Mouse (Mus musculus) heart, embryonic 14.5 days (tissue): ENCODE results near the gene Ano2. TPM values are rescaled to one million over a fixed set of nuclear protein-coding genes. Genes with fewer than 3 reads are reported as not detected.

ENCODE experiments used
- ATAC-seq: fragments of 200-750 bp; cut with Nextera tagmentation; 2 replicates; pipeline ENCODE4 v1.8.0; 2017; ENCODE audit warnings: low read depth, moderate TSS enrichment; ENCODE audit not compliant: insufficient number of reproducible peaks, insufficient read depth, low FRiP score
- H3K27ac ChIP-seq, 2 experiments: fragments of 200-500 bp in 1 of 2; fragments of 300-500 bp in 1 of 2; sonication (generic) in 1 of 2; replicated peaks in 1 of 2; 2 replicates each; pipeline ENCODE4 v1.5.1; 2012 to 2014; ENCODE audit warnings: low read depth in 2 of 2, low read length in 2 of 2, control low read depth in 1 of 2, mild to moderate bottlenecking in 1 of 2, mixed read lengths in 1 of 2; ENCODE audit not compliant: control insufficient read depth in 1 of 2, insufficient read depth in 1 of 2
- H3K27me3 ChIP-seq: fragments of 300-500 bp; sonication (generic); 2 replicates; pipeline ENCODE4 v1.6.1; 2014; ENCODE audit warnings: mild to moderate bottlenecking, low read length, control low read depth; ENCODE audit not compliant: control insufficient read depth, insufficient read depth
- H3K36me3 ChIP-seq: fragments of 300-500 bp; sonication (generic); 2 replicates; pipeline ENCODE4 v1.6.1; 2014; ENCODE audit warnings: mild to moderate bottlenecking, control low read depth, low read length, mixed read lengths; ENCODE audit not compliant: control insufficient read depth, insufficient read depth
- H3K4me1 ChIP-seq, 2 experiments: fragments of 200-500 bp in 1 of 2; fragments of 300-500 bp in 1 of 2; sonication (generic) in 1 of 2; 2 replicates each; pipeline ENCODE4 v1.6.1; 2012 to 2014; ENCODE audit warnings: low read length in 2 of 2, control low read depth in 1 of 2, mixed read lengths in 1 of 2; ENCODE audit not compliant: control insufficient read depth in 2 of 2, insufficient read depth in 2 of 2
- H3K4me2 ChIP-seq: fragments of 300-500 bp; sonication (generic); 2 replicates; pipeline ENCODE4 v1.6.1; 2014; ENCODE audit warnings: mild to moderate bottlenecking, low read length
- H3K4me3 ChIP-seq, 2 experiments: fragments of 200-500 bp in 1 of 2; fragments of 300-500 bp in 1 of 2; sonication (generic) in 1 of 2; 2 replicates each; pipeline ENCODE4 v1.5.1; 2012 to 2014; ENCODE audit warnings: low read length in 2 of 2, mild to moderate bottlenecking in 2 of 2, control low read depth in 1 of 2, low read depth in 1 of 2, moderate library complexity in 1 of 2; ENCODE audit not compliant: control insufficient read depth in 1 of 2, insufficient read depth in 1 of 2
- H3K9ac ChIP-seq: fragments of 300-500 bp; sonication (generic); 2 replicates; pipeline ENCODE4 v1.6.1; 2014; ENCODE audit warnings: mild to moderate bottlenecking, low read length
- H3K9me3 ChIP-seq: fragments of 300-500 bp; sonication (generic); 2 replicates; pipeline ENCODE4 v1.6.1; 2016; ENCODE audit warnings: low read length, control low read depth; ENCODE audit not compliant: control insufficient read depth
- WGBS: fragments of 180-500 bp; shearing (Covaris S2); extraction: QIAGEN DNeasy Blood & Tissue Kit; methylation state at CpG from one replicate; pipeline ENCODE4 v1.1.7; 2014; 5-methylcytosine and 5-hydroxymethylcytosine counted together
- polyA plus RNA-seq: library from polyadenylated mRNA; unstranded; fragments of >200 nt; fragmentation: Nextera tagmentation; extraction: Ambion mirVana; gene quantifications from 2 replicates; pipeline ENCODE4 v1.2.1, GENCODE M21; 2014

Ano2 gene
- polyA plus RNA-seq, 1 experiment from 2014 or later = 0.38 TPM

DNA sequence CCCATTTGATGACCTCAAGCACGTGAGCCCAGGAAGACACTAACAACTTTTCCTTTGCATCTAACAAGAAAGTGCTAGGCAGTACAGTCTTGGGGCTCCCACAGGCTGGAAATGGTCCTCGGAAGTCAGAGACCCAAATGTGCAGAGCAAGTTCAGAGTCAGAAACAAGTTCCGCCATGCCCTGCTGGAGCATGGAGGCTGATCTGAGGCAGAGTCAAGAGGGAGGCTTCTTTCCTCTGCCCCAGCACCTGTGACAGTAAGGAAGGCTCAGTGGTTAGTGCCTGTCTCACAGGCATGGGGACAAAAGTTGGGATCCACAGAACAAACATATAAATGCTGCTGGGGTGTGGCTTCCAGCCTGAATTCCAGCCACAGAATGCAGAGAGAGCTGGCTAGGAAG, 390.3 kb downstream of the Ano2 start:
- H3K9me3 ChIP-seq = no peaks in the 10 kb centered on the region
- WGBS = 79% methylated on average over 3 of the region's 3 CpGs

DNA sequence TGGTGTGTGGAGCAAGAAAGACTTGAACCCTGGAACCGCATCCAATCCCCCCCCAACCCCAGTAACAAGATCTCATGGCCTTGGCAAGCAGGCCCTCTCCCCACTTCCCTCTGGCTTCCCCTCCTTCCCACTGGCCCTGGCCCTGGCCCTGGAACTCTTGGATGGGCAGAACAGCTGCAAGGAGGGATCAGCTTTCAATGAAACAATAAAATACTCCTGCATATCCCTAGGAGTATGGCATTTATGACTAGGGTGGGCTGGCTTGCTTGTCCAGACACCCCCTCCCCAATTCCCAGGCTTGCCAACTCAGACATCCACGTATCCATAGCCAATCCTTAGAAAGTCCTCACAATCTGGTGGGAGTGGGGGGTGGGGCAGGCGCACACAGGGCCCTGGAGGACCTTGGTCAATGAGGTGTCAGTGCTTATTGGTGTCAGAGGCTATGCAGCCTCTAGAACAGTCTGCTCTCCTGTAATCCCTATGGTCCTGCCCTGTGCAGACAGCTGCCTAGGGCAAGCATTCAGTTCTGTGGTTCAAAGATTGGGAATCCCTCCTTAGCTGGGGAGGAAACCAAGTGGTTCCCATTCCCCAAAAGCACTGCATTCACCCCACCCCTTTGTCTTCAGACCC, 396.2 kb downstream of the Ano2 start:
- no peak for ATAC-seq
- H3K27me3 ChIP-seq = no peaks in the 10 kb centered on the region
- H3K4me2 ChIP-seq = no peak overlapping the region
- H3K27ac ChIP-seq = no peak overlapping the region
- no peaks in the 10 kb centered on the region for H3K9me3 ChIP-seq
- WGBS = 71% methylated on average over 3 of the region's 3 CpGs
- no peaks in the 10 kb centered on the region for H3K36me3 ChIP-seq
- no peak overlapping the region for H3K9ac ChIP-seq
- no peaks in the 10 kb centered on the region for H3K4me1 ChIP-seq
- H3K4me3 ChIP-seq = no peak overlapping the region

More for the DNA sequence above, 390.3 kb downstream of the Ano2 start:
- Histone ChIP-seq H3K4me3 (no peak overlapping the region), H3K4me2 (no peak overlapping the region), H3K27me3 (no peaks in the 10 kb centered on the region), H3K4me1 (no peaks in the 10 kb centered on the region), H3K27ac (no peak overlapping the region), H3K9ac (no peak overlapping the region), H3K36me3 (no peaks in the 10 kb centered on the region)
- no peak for ATAC-seq

DNA sequence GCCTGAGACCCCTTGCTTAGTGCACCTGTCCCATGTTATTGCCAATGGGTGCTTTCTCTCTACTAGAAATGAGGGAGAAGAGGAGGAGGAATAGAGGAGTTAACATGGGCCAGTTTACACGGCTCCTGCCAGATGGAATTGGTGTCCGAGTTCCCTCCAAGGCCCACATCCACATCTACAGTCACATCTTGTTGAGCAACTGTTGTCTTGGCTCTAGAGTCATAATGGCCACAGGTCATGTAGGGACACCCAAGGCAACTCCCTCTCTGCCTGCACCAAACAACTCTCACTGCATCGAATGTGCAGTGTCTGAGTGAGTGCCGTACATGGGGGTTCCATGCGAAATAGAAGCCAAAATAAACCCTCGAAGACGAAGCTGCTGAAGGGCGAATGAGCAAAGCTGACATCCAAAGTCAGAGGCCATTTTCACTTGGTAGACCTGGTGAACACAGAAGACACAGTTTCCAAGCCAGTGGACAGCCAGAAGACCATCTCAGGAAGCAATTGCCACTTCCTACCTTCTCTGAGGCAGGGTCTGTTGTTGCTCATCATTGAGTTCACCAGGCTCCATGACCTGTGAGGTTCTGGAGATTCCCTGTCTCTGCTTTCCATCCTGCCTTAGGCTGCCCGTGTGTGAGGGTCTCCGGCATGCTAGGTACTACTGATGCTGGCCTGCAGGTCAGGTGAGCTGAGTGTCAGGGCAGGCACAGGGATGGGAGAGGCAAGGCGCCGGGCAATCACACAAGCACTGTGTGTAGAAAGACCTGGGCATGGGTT, 398.5 kb downstream of the Ano2 start:
- H3K36me3 ChIP-seq = no peaks in the 10 kb centered on the region
- no peaks in the 10 kb centered on the region for H3K9me3 ChIP-seq
- no peaks in the 10 kb centered on the region for H3K27me3 ChIP-seq
- no peak overlapping the region for H3K4me3 ChIP-seq
- ATAC-seq = no peak
- H3K4me1 ChIP-seq = no peaks in the 10 kb centered on the region
- 93% methylated on average over 12 of the region's 12 CpGs for WGBS
- H3K27ac ChIP-seq = no peak overlapping the region
- no peak overlapping the region for H3K9ac ChIP-seq
- H3K4me2 ChIP-seq = no peak overlapping the region

Other genes starting within 250 kb of the Ano2 start
- gene Cd9, start 195.6 kb upstream of the Ano2 start, polyA plus RNA-seq = 88.8 and 91.8 TPM in 2 replicates
- 22.5 and 27.9 TPM in 2 replicates for gene Vwf, start 143.6 kb upstream of the Ano2 start, polyA plus RNA-seq